Mouse (Mus musculus): Measurements from ENCODE around the gene Ttc7b.

Ttc7b gene

DNA sequence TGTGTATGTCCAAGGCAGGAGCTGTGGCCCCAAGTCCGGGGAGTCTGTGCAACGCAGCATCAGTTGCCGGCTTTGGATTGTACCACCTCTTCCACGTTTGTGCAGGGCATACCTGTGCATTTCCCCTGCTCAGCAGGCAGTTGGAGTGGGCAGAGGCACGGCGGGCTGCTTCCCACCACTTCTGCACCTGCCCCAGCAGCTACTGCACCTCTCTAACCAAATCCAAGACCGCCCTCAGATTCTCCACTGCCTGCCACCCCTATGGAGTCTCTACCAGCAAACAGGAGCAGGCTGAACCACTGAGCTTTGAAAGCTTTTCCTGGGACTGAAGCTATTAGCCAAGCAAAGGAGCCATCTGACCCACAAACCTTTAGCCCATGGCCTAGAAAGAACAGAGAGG lies 30.8 kb downstream of the Ttc7b start:
- no peak for DNase-seq (ENCODE audit: low spot score in 2 of 2)

DNA sequence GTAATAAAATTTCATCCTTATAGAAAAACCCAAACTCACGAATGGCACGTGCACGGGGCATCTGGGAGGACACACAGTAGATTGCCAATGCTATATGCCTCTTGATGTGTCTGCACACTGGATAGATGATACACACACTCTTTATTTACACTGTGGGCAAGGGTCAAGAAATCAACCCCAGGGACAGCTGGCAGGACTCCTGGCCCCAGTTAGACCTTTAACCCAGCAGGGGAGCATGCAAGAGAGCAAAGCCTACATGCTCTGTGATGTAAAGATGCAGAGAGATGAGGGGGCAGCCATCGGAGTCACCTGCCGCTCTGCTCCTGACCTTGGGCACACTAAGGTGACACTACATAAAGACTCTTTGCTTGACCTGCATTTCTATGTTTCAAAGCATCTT lies 32.3 kb downstream of the Ttc7b start:
- DNase-seq (ENCODE audit: low spot score in 2 of 2): no peak

GRCm38 (mm10) chr12:100486232-100486631 lies 34.4 kb downstream of the Ttc7b start:
- DNase-seq (ENCODE audit: low spot score in 2 of 2): no peak

DNA sequence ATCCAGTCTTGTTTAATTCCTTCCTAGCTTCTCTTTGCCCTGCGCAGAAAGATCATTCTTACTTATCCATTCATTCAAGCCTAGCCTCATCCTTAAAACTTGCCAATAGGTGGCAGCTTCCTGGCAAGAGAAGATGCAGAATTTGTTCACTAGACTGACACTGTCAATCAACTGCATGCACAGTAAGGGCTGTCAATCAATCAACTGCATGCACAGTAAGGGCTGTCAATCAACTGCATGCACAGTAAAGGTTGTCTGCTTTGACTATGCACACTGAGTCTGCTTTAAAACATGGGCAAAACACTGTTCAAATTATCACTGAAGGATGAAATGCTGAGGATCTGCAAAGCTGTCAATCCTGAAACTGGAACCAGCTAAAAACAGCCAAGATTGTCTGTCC lies 37.6 kb downstream of the Ttc7b start:
- no peak for DNase-seq (ENCODE audit: low spot score in 2 of 2)

GRCm38 (mm10) chr12:100482255-100482654 lies 38.4 kb downstream of the Ttc7b start:
- DNase-seq (ENCODE audit: low spot score in 2 of 2): no peak

GRCm38 (mm10) chr12:100481443-100482026 lies 39.1 kb downstream of the Ttc7b start:
- DNase-seq (ENCODE audit: low spot score in 2 of 2): no peak

DNA sequence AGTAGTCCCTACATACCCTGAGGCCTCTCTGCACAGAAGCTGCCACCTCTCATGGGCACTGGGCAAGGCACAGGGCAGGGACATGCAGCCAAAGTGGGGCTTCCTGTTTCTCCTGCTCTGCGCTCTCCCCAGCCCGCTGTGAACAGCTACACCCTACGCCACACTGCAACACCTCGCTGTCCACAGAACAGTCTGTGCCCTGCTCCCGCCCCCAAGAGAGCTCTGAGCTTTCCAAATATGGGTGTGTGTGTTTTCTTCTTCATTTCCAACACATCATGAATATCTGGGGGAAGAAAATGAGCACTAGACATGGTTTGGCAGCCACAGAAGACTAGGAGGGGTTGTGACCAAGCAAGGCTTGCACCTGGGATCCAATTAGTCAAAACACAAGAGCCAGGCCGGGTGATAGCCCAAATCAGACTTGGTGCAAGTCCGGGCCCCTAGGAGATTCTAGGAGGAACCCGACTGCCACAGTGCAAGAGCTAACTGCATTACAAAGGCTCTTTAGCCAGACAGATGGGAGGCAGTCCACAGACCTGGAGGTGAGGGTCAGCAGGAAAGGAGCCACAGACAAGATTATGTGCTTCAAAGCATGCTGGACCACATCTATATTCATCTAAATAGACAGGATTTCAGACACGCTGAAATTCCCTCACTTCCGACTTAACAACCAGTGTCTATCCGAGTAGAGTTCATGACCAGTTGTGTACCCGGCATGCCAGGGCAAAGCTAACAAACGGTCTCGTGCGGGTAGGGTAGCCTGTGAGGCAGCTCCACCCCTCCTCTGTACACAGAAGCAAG lies 39.8 kb downstream of the Ttc7b start:
- no peak for DNase-seq (ENCODE audit: low spot score in 2 of 2)

GRCm38 (mm10) chr12:100479892-100480621 lies 40.6 kb downstream of the Ttc7b start:
- DNase-seq (ENCODE audit: low spot score in 2 of 2): no peak

DNA sequence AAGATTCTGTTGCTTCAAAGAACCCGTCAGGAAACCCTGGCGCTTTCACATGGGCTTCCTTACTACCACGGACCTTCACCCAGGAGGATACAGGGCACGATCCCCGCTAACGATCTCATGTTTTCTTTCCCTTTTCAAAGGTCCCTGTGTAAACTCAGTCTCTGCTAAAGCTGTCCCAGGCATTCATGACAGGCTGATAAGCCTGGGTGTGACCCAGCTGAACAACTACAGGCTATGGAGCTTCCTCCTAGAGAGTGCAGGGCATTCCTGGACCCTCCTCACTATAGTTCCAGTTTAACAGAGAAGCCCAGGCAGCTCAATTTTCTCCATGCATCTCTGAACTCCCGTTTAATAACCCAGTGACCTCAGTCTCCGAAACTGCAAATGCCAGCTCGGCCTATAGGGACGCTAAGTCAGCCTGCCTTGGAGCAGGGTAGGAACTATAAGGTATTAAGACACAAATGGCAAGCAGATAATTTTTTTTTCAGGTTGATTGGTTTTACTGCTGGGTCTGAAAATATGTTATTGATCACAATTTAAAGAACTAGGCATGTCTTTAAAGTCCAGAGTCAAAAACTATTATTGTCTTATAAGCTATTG lies 41.3 kb downstream of the Ttc7b start:
- DNase-seq (ENCODE audit: low spot score in 2 of 2): no peak

GRCm38 (mm10) chr12:100478615-100479014 lies 42.0 kb downstream of the Ttc7b start:
- DNase-seq (ENCODE audit: low spot score in 2 of 2): no peak

- DNase-seq (ENCODE audit: low spot score in 2 of 2): no peak
Observed at GRCm38 (mm10) chr12:100478151-100478550, 42.5 kb downstream of the Ttc7b start.

DNA sequence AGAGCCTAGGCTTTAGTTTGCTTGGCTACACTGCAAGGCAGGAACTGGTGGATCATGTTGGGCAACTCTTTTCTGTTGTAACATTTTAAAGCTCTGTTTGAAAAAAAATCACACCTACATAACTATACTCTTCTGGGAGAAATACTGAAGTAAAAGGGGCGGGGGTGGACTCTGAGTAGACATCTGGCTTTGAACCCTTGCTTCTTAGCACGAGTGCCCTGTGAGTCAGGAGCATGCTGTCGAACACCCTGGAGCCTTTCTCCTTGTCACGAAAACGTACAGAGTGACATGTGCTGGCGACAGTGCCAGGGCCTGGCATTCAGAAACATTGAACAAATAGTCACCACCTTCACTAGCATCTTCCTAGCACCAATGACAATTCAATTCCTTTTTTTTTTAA lies 43.2 kb downstream of the Ttc7b start:
- no peak for DNase-seq (ENCODE audit: low spot score in 2 of 2)

DNA sequence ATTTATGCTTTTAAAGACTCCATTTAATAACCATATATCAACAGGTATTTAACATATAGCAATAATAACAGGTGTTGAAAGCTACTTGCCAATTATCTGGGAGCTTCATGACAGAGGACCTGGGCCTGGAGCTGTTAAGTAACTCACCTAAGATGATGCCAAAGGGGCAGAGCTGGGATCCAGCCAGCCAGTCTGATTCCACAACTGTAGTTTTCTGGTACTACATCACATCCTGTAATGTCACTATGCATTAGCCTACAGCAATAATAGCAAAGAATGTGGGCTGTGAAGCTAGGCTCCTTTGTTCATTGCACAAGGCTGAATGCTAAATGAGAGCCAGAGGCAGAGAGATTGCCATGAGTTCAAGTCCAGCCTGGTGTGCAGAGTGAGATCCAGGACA lies 44.3 kb downstream of the Ttc7b start:
- no peak for DNase-seq (ENCODE audit: low spot score in 2 of 2)

- DNase-seq (ENCODE audit: low spot score in 2 of 2): no peak
Observed at GRCm38 (mm10) chr12:100475489-100475888, 45.1 kb downstream of the Ttc7b start.

- no peak for DNase-seq (ENCODE audit: low spot score in 2 of 2)
Observed at GRCm38 (mm10) chr12:100474661-100475321, 45.8 kb downstream of the Ttc7b start.

GRCm38 (mm10) chr12:100470295-100470694 lies 50.3 kb downstream of the Ttc7b start:
- no peak for DNase-seq (ENCODE audit: low spot score in 2 of 2)

- DNase-seq (ENCODE audit: low spot score in 2 of 2): no peak
Observed at GRCm38 (mm10) chr12:100469503-100470293, 50.9 kb downstream of the Ttc7b start.

DNA sequence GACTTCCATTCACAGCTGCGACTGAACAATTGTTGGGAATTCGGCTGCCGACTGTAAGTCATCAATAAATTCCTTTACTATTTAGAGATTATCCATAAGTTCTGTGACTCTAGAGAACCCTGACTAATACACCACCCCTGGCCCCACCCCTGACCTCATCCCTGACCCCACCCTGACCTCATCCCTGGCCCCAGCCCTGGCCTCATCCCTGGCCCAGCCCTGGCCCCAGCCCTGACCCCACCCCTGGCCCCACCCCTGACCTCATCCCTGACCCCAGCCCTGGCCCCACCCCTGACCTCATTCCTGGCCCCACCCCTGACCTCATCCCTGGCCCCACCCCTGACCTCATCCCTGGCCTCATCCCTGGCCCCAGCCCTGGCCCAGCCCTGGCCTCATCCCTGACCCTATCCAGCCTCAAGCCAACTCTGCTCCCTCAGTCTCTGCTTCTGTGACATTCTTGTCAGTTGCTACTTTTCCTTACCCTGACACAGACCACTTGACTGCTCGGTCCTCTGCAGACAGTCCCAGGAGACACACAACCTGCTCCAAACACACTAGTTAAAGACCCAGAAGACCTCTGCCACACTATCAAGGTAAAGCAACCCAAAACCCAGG lies 55.4 kb downstream of the Ttc7b start:
- DNase-seq (ENCODE audit: low spot score in 2 of 2): no peak

GRCm38 (mm10) chr12:100457701-100458100 lies 62.9 kb downstream of the Ttc7b start:
- no peak for DNase-seq (ENCODE audit: low spot score in 2 of 2)

GRCm38 (mm10) chr12:100456257-100456975 lies 64.2 kb downstream of the Ttc7b start:
- no peak for DNase-seq (ENCODE audit: low spot score in 2 of 2)

Measured in frontal cortex, postnatal 14 days (tissue).